Mouse (Mus musculus): ENCODE results near the gene Selenos. TPM values are rescaled to one million over a fixed set of nuclear protein-coding genes. Genes with fewer than 3 reads are reported as not detected.

Selenos gene
- total and polyA plus RNA-seq, 3 experiments, result 79.9 to 103 TPM; not detected in 1

- H3K27me3 ChIP-seq (ENCODE audit: control insufficient read depth in 1 of 2, insufficient read depth in 2 of 2, low read length in 2 of 2), result no peaks in the 10 kb centered on the region
- H3K27ac ChIP-seq (ENCODE audit: control insufficient read depth, low read depth, low read length), result no peak overlapping the region
- TF ChIP-seq TAL1 (IDR thresholded peaks at IDR 0.05; ENCODE audit: low read length) (0 out of 2 replicates have a peak, but pooled peaks have one; percentile 7), EP300 (IDR thresholded peaks at IDR 0.05; ENCODE audit: low read depth in 1 of 2, low read length in 2 of 2) (peak in 1 of 2 experiments; percentile 12; a peak in 1 of 4 replicates), MYB (IDR thresholded peaks at IDR 0.05; ENCODE audit: low read depth, low read length) (no peak)
- no peak overlapping the region for H3K9ac ChIP-seq (ENCODE audit: control insufficient read depth, low read depth, low read length, poor library complexity, severe bottlenecking)
- H3K4me1 ChIP-seq (ENCODE audit: control insufficient read depth in 1 of 2, insufficient read depth in 2 of 2, low read length in 2 of 2), result peaks cover 14 to 48% of the 10 kb centered on the region in 2 experiments
- H3K9me3 ChIP-seq (replicated peaks; ENCODE audit: insufficient read depth, low read length), result no peaks in the 10 kb centered on the region
- no peak for DNase-seq (ENCODE audit: low read depth, low spot score)
- peaks cover 0 to 43% of the 10 kb centered on the region in 2 experiments; a peak in 2 of 4 replicates for H3K36me3 ChIP-seq (ENCODE audit: control insufficient read depth in 1 of 2, insufficient read depth in 2 of 2, low read length in 2 of 2)
- H3K4me3 ChIP-seq (ENCODE audit: control insufficient read depth in 1 of 2, insufficient read depth in 1 of 2, low read depth in 2 of 2, low read length in 2 of 2), result no peak overlapping the region
- H3K79me2 ChIP-seq (ENCODE audit: control insufficient read depth, insufficient read depth, low read length, poor library complexity), result peaks cover 32% of the 10 kb centered on the region
Observed at GRCm38 (mm10) chr7:66113561-66113960, 34.1 kb downstream of the Selenos start.

GRCm38 (mm10) chr7:66115821-66116343 lies 36.4 kb downstream of the Selenos start:
- H3K27me3 ChIP-seq (ENCODE audit: control insufficient read depth in 1 of 2, insufficient read depth in 2 of 2, low read length in 2 of 2), result no peaks in the 10 kb centered on the region
- peaks cover 23% of the 10 kb centered on the region for H3K79me2 ChIP-seq (ENCODE audit: control insufficient read depth, insufficient read depth, low read length, poor library complexity)
- H3K4me3 ChIP-seq (ENCODE audit: control insufficient read depth in 1 of 2, insufficient read depth in 1 of 2, low read depth in 2 of 2, low read length in 2 of 2), result no peak overlapping the region
- no peak for DNase-seq (ENCODE audit: low read depth, low spot score)
- H3K9ac ChIP-seq (ENCODE audit: control insufficient read depth, low read depth, low read length, poor library complexity, severe bottlenecking), result no peak overlapping the region; the same call in 1 of the 2 replicates
- H3K4me1 ChIP-seq (ENCODE audit: control insufficient read depth in 1 of 2, insufficient read depth in 2 of 2, low read length in 2 of 2), result peaks cover 25 to 55% of the 10 kb centered on the region in 2 experiments
- TF ChIP-seq BHLHE40 (IDR thresholded peaks at IDR 0.05; ENCODE audit: borderline replicate concordance, low read depth, low read length) (no peak), TBP (IDR thresholded peaks at IDR 0.05; ENCODE audit: low read depth, low read length) (no peak), POLR2AphosphoS2 (IDR thresholded peaks at IDR 0.05; ENCODE audit: low read length) (no peak)
- no peaks in the 10 kb centered on the region for H3K9me3 ChIP-seq (replicated peaks; ENCODE audit: insufficient read depth, low read length)
- H3K36me3 ChIP-seq (ENCODE audit: control insufficient read depth in 1 of 2, insufficient read depth in 2 of 2, low read length in 2 of 2), result peaks cover 0 to 59% of the 10 kb centered on the region in 2 experiments; a peak in 2 of 4 replicates
- no peak overlapping the region for H3K27ac ChIP-seq (ENCODE audit: control insufficient read depth, low read depth, low read length)

GRCm38 (mm10) chr7:66116906-66117482 lies 37.5 kb downstream of the Selenos start:
- peaks cover 25 to 54% of the 10 kb centered on the region in 2 experiments for H3K4me1 ChIP-seq (ENCODE audit: control insufficient read depth in 1 of 2, insufficient read depth in 2 of 2, low read length in 2 of 2)
- TF ChIP-seq GATA1 (IDR thresholded peaks at IDR 0.05; ENCODE audit: low read depth, low read length) (peak; percentile 84), TAL1 (IDR thresholded peaks at IDR 0.05; ENCODE audit: low read length) (no peak), BHLHE40 (IDR thresholded peaks at IDR 0.05; ENCODE audit: borderline replicate concordance, low read depth, low read length) (0 out of 2 replicates have a peak, but pooled peaks have one; percentile 5), ZNF384 (IDR thresholded peaks at IDR 0.05; ENCODE audit: low read depth, low read length) (peak; percentile 85), RAD21 (IDR thresholded peaks at IDR 0.05; ENCODE audit: low read depth, low read length) (no peak), ETS1 (IDR thresholded peaks at IDR 0.05; ENCODE audit: low read depth, low read length) (peak; percentile 76), TBP (IDR thresholded peaks at IDR 0.05; ENCODE audit: low read depth, low read length) (no peak), EP300 (IDR thresholded peaks at IDR 0.05; ENCODE audit: low read depth in 1 of 2, low read length in 2 of 2) (peak; percentile 81 to 83), MAX (IDR thresholded peaks at IDR 0.05; ENCODE audit: low read length) (no peak), NRF1 (IDR thresholded peaks at IDR 0.05; ENCODE audit: insufficient read depth, low read depth, low read length, poor library complexity, severe bottlenecking) (no peak), TCF12 (IDR thresholded peaks at IDR 0.05; ENCODE audit: low read depth, low read length) (peak; percentile 89), RCOR1 (IDR thresholded peaks at IDR 0.05; ENCODE audit: low read depth, low read length) (peak; percentile 64), SIN3A (IDR thresholded peaks at IDR 0.05; ENCODE audit: low read length) (peak; percentile 42; the same call in 1 of the 2 replicates), MYB (IDR thresholded peaks at IDR 0.05; ENCODE audit: low read depth, low read length) (no peak)
- no peaks in the 10 kb centered on the region for H3K9me3 ChIP-seq (replicated peaks; ENCODE audit: insufficient read depth, low read length)
- H3K4me3 ChIP-seq (ENCODE audit: control insufficient read depth in 1 of 2, insufficient read depth in 1 of 2, low read depth in 2 of 2, low read length in 2 of 2), result no peak overlapping the region
- peaks cover 0 to 56% of the 10 kb centered on the region in 2 experiments; a peak in 2 of 4 replicates for H3K36me3 ChIP-seq (ENCODE audit: control insufficient read depth in 1 of 2, insufficient read depth in 2 of 2, low read length in 2 of 2)
- H3K27me3 ChIP-seq (ENCODE audit: control insufficient read depth in 1 of 2, insufficient read depth in 2 of 2, low read length in 2 of 2), result no peaks in the 10 kb centered on the region
- no peak for DNase-seq (ENCODE audit: low read depth, low spot score)
- H3K79me2 ChIP-seq (ENCODE audit: control insufficient read depth, insufficient read depth, low read length, poor library complexity), result peaks cover 20% of the 10 kb centered on the region
- H3K27ac ChIP-seq (ENCODE audit: control insufficient read depth, low read depth, low read length), result 0 out of 2 replicates have a peak overlapping the region, but pooled peaks have one; percentile 15
- H3K9ac ChIP-seq (ENCODE audit: control insufficient read depth, low read depth, low read length, poor library complexity, severe bottlenecking), result no peak overlapping the region
